Mouse (Mus musculus): ENCODE measurements at regions not wholly inside any gene's neighbourhood (a gene's known extent, or its start where the extent isn't known, plus 50 kb on each side); places are given as distances from the start of the nearest gene placed in this dataset.

- TF ChIP-seq EP300 (IDR thresholded peaks at IDR 0.05; ENCODE audit: low read depth) (no peak), CTCF (IDR thresholded peaks at IDR 0.05; ENCODE audit: low read depth) (no peak)
Measured at GRCm38 (mm10) chrX:70881326-70881725, 168.7 kb upstream of the Mamld1 start.

Measured in heart, postnatal 0 days (tissue).